Mouse (Mus musculus) MEL (cell line): ENCODE data around the gene Xpnpep1. TPM values are rescaled to one million over a fixed set of nuclear protein-coding genes. Genes with fewer than 3 reads are reported as not detected.

Source experiments
- DNase-seq: peaks from one replicate; pipeline ENCODE4 v3.0.0; 2011; ENCODE audit warnings: low read depth, low spot score
- H3K27ac ChIP-seq: 2 replicates; pipeline ENCODE4 v1.5.1; 2012; ENCODE audit warnings: low read depth, mild to moderate bottlenecking, control low read depth, low read length, moderate library complexity; ENCODE audit not compliant: control insufficient read depth
- H3K27me3 ChIP-seq, 2 experiments: fragments of 150-350 bp in 1 of 2; sonication (generic) in 1 of 2; 2 replicates each; pipeline ENCODE4 v1.6.1; 2012; ENCODE audit warnings: low read length in 2 of 2, mild to moderate bottlenecking in 2 of 2, improper control_type of control experiment in 1 of 2, moderate library complexity in 1 of 2; ENCODE audit not compliant: insufficient read depth in 2 of 2, control insufficient read depth in 1 of 2
- H3K36me3 ChIP-seq, 2 experiments: 2 replicates each; pipeline ENCODE4 v1.6.1; 2012 to 2014; ENCODE audit warnings: low read length in 2 of 2, improper control_type of control experiment in 1 of 2, inconsistent platforms in 1 of 2, mild to moderate bottlenecking in 1 of 2; ENCODE audit not compliant: insufficient read depth in 2 of 2, control insufficient read depth in 1 of 2
- H3K4me1 ChIP-seq, 2 experiments: fragments of 150-350 bp in 1 of 2; sonication (generic) in 1 of 2; 2 replicates each; pipeline ENCODE4 v1.6.1; 2012; ENCODE audit warnings: low read length in 2 of 2, improper control_type of control experiment in 1 of 2, mild to moderate bottlenecking in 1 of 2; ENCODE audit not compliant: insufficient read depth in 2 of 2, control insufficient read depth in 1 of 2
- H3K4me3 ChIP-seq, 2 experiments: fragments of 150-350 bp in 1 of 2; sonication (generic) in 1 of 2; 2 replicates each; pipeline ENCODE4 v1.5.1; 2012; ENCODE audit warnings: low read depth in 2 of 2, low read length in 2 of 2, mild to moderate bottlenecking in 2 of 2, moderate library complexity in 2 of 2, control low read depth in 1 of 2, improper control_type of control experiment in 1 of 2; ENCODE audit not compliant: control insufficient read depth in 1 of 2, insufficient read depth in 1 of 2
- H3K79me2 ChIP-seq: 2 replicates; pipeline ENCODE4 v1.6.1; 2012; ENCODE audit warnings: mild to moderate bottlenecking, low read length, moderate library complexity; ENCODE audit not compliant: control insufficient read depth, poor library complexity, insufficient read depth
- H3K9ac ChIP-seq: 2 replicates; pipeline ENCODE4 v1.6.1; 2012; ENCODE audit warnings: low read depth, mild to moderate bottlenecking, control low read depth, low read length, moderate library complexity; ENCODE audit not compliant: control insufficient read depth, poor library complexity, severe bottlenecking
- H3K9me3 ChIP-seq: fragments of 150-350 bp; sonication (generic); replicated peaks from 2 replicates; pipeline ENCODE4 v1.6.1; 2012; ENCODE audit warnings: mild to moderate bottlenecking, low read length, improper control_type of control experiment, moderate library complexity; ENCODE audit not compliant: insufficient read depth
- BHLHE40 ChIP-seq: IDR thresholded peaks from 2 replicates; pipeline ENCODE4 v1.6.1; 2012; ENCODE audit warnings: low read depth, mild to moderate bottlenecking, inconsistent platforms, low read length, improper control_type of control experiment, borderline replicate concordance
- CHD1 ChIP-seq: IDR thresholded peaks from 2 replicates; pipeline ENCODE4 v1.6.1; 2012; ENCODE audit warnings: low read depth, mild to moderate bottlenecking, inconsistent platforms, low read length, improper control_type of control experiment
- E2F4 ChIP-seq: IDR thresholded peaks from 2 replicates; pipeline ENCODE4 v1.6.1; 2011; ENCODE audit warnings: low read depth, low read length, improper control_type of control experiment, borderline replicate concordance
- ELF1 ChIP-seq: IDR thresholded peaks from 2 replicates; pipeline ENCODE4 v1.6.1; 2014; ENCODE audit warnings: low read depth, mild to moderate bottlenecking, inconsistent platforms, low read length, improper control_type of control experiment, moderate library complexity
- EP300 ChIP-seq, 2 experiments: IDR thresholded peaks; 2 replicates each; pipeline ENCODE4 v1.6.1; 2011; ENCODE audit warnings: improper control_type of control experiment in 2 of 2, low read length in 2 of 2, low read depth in 1 of 2, mild to moderate bottlenecking in 1 of 2
- ETS1 ChIP-seq: IDR thresholded peaks from 2 replicates; pipeline ENCODE4 v1.6.1; 2012; ENCODE audit warnings: low read depth, mild to moderate bottlenecking, inconsistent platforms, low read length, improper control_type of control experiment, moderate library complexity
- GATA1 ChIP-seq: IDR thresholded peaks from 2 replicates; pipeline ENCODE4 v1.6.1; 2011; ENCODE audit warnings: low read depth, low read length, improper control_type of control experiment
- HCFC1 ChIP-seq: IDR thresholded peaks from 2 replicates; pipeline ENCODE4 v1.6.1; 2012; ENCODE audit warnings: low read depth, mild to moderate bottlenecking, inconsistent platforms, low read length, improper control_type of control experiment, moderate library complexity
- MAX ChIP-seq: IDR thresholded peaks from 2 replicates; pipeline ENCODE4 v1.6.1; 2011; ENCODE audit warnings: low read length, improper control_type of control experiment
- MXI1 ChIP-seq: IDR thresholded peaks from 2 replicates; pipeline ENCODE4 v1.6.1; 2011; ENCODE audit warnings: mild to moderate bottlenecking, low read depth, low read length, improper control_type of control experiment
- MYC ChIP-seq: IDR thresholded peaks from 2 replicates; pipeline ENCODE4 v1.6.1; 2011; ENCODE audit warnings: low read depth, mild to moderate bottlenecking, low read length, improper control_type of control experiment, moderate library complexity
- NELFE ChIP-seq: IDR thresholded peaks from 2 replicates; pipeline ENCODE4 v1.6.1; 2011; ENCODE audit warnings: low read depth, low read length, improper control_type of control experiment
- POLR2A ChIP-seq, 2 experiments: IDR thresholded peaks; 2 replicates each; pipeline ENCODE4 v1.6.1; 2011 to 2012; ENCODE audit warnings: low read length in 2 of 2, mild to moderate bottlenecking in 2 of 2, control low read depth in 1 of 2, improper control_type of control experiment in 1 of 2, low read depth in 1 of 2, moderate library complexity in 1 of 2; ENCODE audit not compliant: control insufficient read depth in 1 of 2, insufficient read depth in 1 of 2, poor library complexity in 1 of 2
- POLR2AphosphoS5 ChIP-seq: IDR thresholded peaks from 2 replicates; pipeline ENCODE4 v1.6.1; 2012; ENCODE audit warnings: low read depth, borderline replicate concordance, mild to moderate bottlenecking, inconsistent platforms, low read length, moderate library complexity, mixed read lengths
- RCOR1 ChIP-seq: IDR thresholded peaks from 2 replicates; pipeline ENCODE4 v1.6.1; 2012; ENCODE audit warnings: low read depth, mild to moderate bottlenecking, inconsistent platforms, low read length, improper control_type of control experiment
- SIN3A ChIP-seq: IDR thresholded peaks from 2 replicates; pipeline ENCODE4 v1.6.1; 2012; ENCODE audit warnings: low read length, improper control_type of control experiment, inconsistent platforms
- TAL1 ChIP-seq: IDR thresholded peaks from 2 replicates; pipeline ENCODE4 v1.6.1; 2012; ENCODE audit warnings: mild to moderate bottlenecking, inconsistent platforms, low read length, moderate library complexity, mixed read lengths
- TBP ChIP-seq: IDR thresholded peaks from 2 replicates; pipeline ENCODE4 v1.8.0; 2011; ENCODE audit warnings: low read depth, low read length, improper control_type of control experiment
- TCF12 ChIP-seq: IDR thresholded peaks from 2 replicates; pipeline ENCODE4 v1.6.1; 2014; ENCODE audit warnings: low read depth, mild to moderate bottlenecking, inconsistent platforms, low read length, improper control_type of control experiment, moderate library complexity
- USF1 ChIP-seq: IDR thresholded peaks from 2 replicates; pipeline ENCODE4 v1.6.1; 2014; ENCODE audit warnings: low read depth, mild to moderate bottlenecking, inconsistent platforms, low read length, improper control_type of control experiment, moderate library complexity
- ZMIZ1 ChIP-seq: IDR thresholded peaks from 2 replicates; pipeline ENCODE4 v1.6.1; 2012; ENCODE audit warnings: low read depth, mild to moderate bottlenecking, inconsistent platforms, low read length, improper control_type of control experiment, moderate library complexity
- ZNF384 ChIP-seq: IDR thresholded peaks from 2 replicates; pipeline ENCODE4 v1.6.1; 2012; ENCODE audit warnings: low read depth, mild to moderate bottlenecking, inconsistent platforms, low read length, improper control_type of control experiment
- polyA plus RNA-seq, 2 experiments: library from polyadenylated mRNA; stranded (reverse) in 1 of 2; unstranded in 1 of 2; fragments of >175 nt in 1 of 2; fragments of >200 nt in 1 of 2; gene quantifications; 2 replicates each; pipeline versions ENCODE4 v1.2.1 to v1.2.4; 2012; ENCODE audit warnings: low replicate concordance in 2 of 2, low read depth in 1 of 2; ENCODE audit not compliant: insufficient read length in 2 of 2, insufficient read depth in 1 of 2, missing spikeins in 1 of 2
- total RNA-seq: library from RNA; depleted of rRNA; stranded (reverse); fragments of 300-350 nt; gene quantifications from 2 replicates; pipeline ENCODE4 v1.2.3, GENCODE M21; 2012

The Xpnpep1 gene
- total and polyA plus RNA-seq, 3 experiments, result 428 to 531 (median 526) TPM

DNA sequence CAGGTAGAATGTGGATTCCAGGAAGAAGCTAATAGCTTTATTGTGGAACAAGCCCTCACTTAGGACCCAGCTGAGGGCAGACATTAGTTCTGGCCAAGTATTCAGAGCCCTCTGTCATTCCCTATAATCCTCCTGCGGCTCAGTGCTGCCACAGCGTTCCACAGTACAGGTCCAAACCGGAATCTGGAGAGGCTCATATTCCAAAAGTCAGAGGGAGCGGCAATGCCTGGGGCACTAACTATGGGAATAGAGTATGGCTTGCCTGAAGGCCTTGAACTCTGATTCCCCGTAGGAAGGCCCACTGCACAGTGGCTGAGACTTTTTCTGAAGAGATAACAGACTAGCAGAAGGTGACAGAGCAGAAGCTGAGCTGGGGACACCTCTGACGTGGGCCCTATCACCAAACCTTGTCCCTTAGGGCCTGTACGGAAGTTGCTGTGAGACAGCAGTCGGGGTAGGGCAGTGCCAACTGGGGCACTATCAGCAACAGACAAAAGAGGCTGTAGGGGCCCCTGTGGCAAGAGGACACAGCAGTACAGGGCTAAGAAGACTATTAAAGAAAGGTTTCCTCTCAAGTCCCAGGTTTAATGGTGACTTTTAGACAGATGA is 18.8 kb upstream of the Xpnpep1 start:
- Histone ChIP-seq H3K4me3 (peak overlapping the region; percentile 3 to 17; a peak in 3 of 4 replicates), H3K79me2 (no peaks in the 10 kb centered on the region), H3K27me3 (no peaks in the 10 kb centered on the region), H3K36me3 (peaks cover 0 to 21% of the 10 kb centered on the region in 2 experiments; a peak in 2 of 4 replicates), H3K4me1 (peaks cover 8 to 24% of the 10 kb centered on the region in 2 experiments), H3K9ac (peak overlapping the region; percentile 48), H3K27ac (peak overlapping the region; percentile 94), H3K9me3 (no peaks in the 10 kb centered on the region)
- no peak for TF ChIP-seq E2F4
- TF ChIP-seq TBP, result peak; percentile 89
- TF ChIP-seq POLR2A (IDR thresholded peaks at IDR 0.05; ENCODE audit: control insufficient read depth in 1 of 2, insufficient read depth in 1 of 2, low read depth in 1 of 2, low read length in 2 of 2, poor library complexity in 1 of 2), result peak; percentile 42 to 64; a peak in 1 of 4 replicates
- 0 out of 2 replicates have a peak, but pooled peaks have one; percentile 49 for TF ChIP-seq ZMIZ1
- TF ChIP-seq USF1, result no peak
- TF ChIP-seq POLR2AphosphoS5, result no peak
- TF ChIP-seq CHD1, result peak; percentile 63; the same call in 1 of the 2 replicates
- peak; percentile 61 to 81 for TF ChIP-seq EP300 (IDR thresholded peaks at IDR 0.05; ENCODE audit: low read depth in 1 of 2, low read length in 2 of 2)
- peak; percentile 66; the same call in 1 of the 2 replicates for TF ChIP-seq HCFC1
- no peak for TF ChIP-seq TAL1
- TF ChIP-seq ZNF384, result no peak
- TF ChIP-seq MXI1, result peak; percentile 72
- no peak; the same call in 1 of the 2 replicates for TF ChIP-seq MYC
- peak; percentile 73 for TF ChIP-seq RCOR1
- TF ChIP-seq ETS1, result peak; percentile 83
- TF ChIP-seq MAX, result peak; percentile 61; the same call in 1 of the 2 replicates
- TF ChIP-seq SIN3A, result peak; percentile 81; the same call in 1 of the 2 replicates
- no peak for TF ChIP-seq BHLHE40
- peak; percentile 70 for TF ChIP-seq TCF12
- 0 out of 2 replicates have a peak, but pooled peaks have one; percentile 49 for TF ChIP-seq NELFE
- TF ChIP-seq ELF1, result peak; percentile 83
- TF ChIP-seq GATA1, result peak; percentile 78; the same call in 1 of the 2 replicates
- peak; percentile 96 for DNase-seq
